Mouse (Mus musculus) olfactory bulb, adult 2 months (tissue): ENCODE measurements around the gene Gcc1.

Source experiments
- CTCF ChIP-seq: fragments of 200-500 bp; IDR thresholded peaks from 2 replicates; pipeline ENCODE4 v1.5.1; 2012; ENCODE audit warnings: low read depth, mild to moderate bottlenecking, low read length, moderate library complexity; ENCODE audit not compliant: insufficient read depth
- POLR2A ChIP-seq: fragments of 200-500 bp; IDR thresholded peaks from 2 replicates; pipeline ENCODE4 v1.6.1; 2012; ENCODE audit warnings: mild to moderate bottlenecking, low read depth, low read length, moderate library complexity; ENCODE audit not compliant: insufficient read depth

DNA sequence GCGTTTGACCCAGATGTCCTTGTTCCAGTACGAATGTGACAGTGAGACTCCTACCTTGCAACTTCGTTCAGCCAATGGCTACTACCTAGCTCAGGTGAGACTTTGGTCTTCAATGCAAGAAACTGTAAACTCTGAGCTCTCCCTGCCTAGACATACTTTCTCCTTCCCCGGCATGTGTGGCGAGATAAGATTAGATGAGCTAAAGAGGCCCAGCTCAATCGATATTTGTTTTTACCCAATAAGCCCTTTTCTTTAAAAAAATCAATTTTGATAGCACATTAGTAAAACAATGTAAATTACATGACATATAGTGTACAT, 3.3 kb upstream of the Gcc1 start:
- TF ChIP-seq CTCF (no peak), POLR2A (no peak)
